Mouse (Mus musculus) heart, adult 2 months (tissue): ENCODE data around the gene Rad50. TPM values are rescaled to one million over a fixed set of nuclear protein-coding genes. Genes with fewer than 3 reads are reported as not detected.

Experiments
- DNase-seq, 2 experiments: peaks; one replicate each; pipeline ENCODE4 v3.0.0; 2021
- H3K27ac ChIP-seq: fragments of 200-600 bp; 2 replicates; pipeline ENCODE4 v1.8.1; 2022
- H3K27me3 ChIP-seq: fragments of 200-500 bp; 2 replicates; pipeline ENCODE4 v1.6.1; 2012; ENCODE audit warnings: mild to moderate bottlenecking, low read length, inconsistent platforms, mixed read lengths; ENCODE audit not compliant: control insufficient read depth, insufficient read depth
- H3K36me3 ChIP-seq: fragments of 200-500 bp; 2 replicates; pipeline ENCODE4 v1.6.1; 2012; ENCODE audit warnings: low read length, inconsistent platforms; ENCODE audit not compliant: control insufficient read depth, insufficient read depth
- H3K4me1 ChIP-seq: fragments of 200-500 bp; 2 replicates; pipeline ENCODE4 v1.6.1; 2011; ENCODE audit warnings: low read length; ENCODE audit not compliant: control insufficient read depth, insufficient read depth
- H3K4me3 ChIP-seq: fragments of 200-600 bp; 2 replicates; pipeline ENCODE4 v1.8.1; 2022
- H3K79me2 ChIP-seq: fragments of 200-500 bp; replicated peaks from 2 replicates; pipeline ENCODE4 v1.6.1; 2012; ENCODE audit warnings: mild to moderate bottlenecking, inconsistent platforms, low read length, moderate library complexity, mixed read lengths; ENCODE audit not compliant: control insufficient read depth, insufficient read depth
- H3K9ac ChIP-seq: fragments of 200-500 bp; 2 replicates; pipeline ENCODE4 v1.6.1; 2012; ENCODE audit warnings: low read depth, mild to moderate bottlenecking, control low read depth, inconsistent platforms, low read length, mixed read lengths
- CTCF ChIP-seq: fragments of 200-600 bp; IDR thresholded peaks from 2 replicates; pipeline ENCODE4 v1.8.1; 2022; ENCODE audit warnings: antibody characterized with exemption, mild to moderate bottlenecking, moderate library complexity
- EP300 ChIP-seq: fragments of 200-500 bp; IDR thresholded peaks from 2 replicates; pipeline ENCODE4 v1.6.1; 2011; ENCODE audit warnings: low read depth, low read length, control low read depth; ENCODE audit not compliant: insufficient read depth
- POLR2A ChIP-seq: fragments of 200-500 bp; IDR thresholded peaks from 2 replicates; pipeline ENCODE4 v1.6.1; 2011; ENCODE audit warnings: mild to moderate bottlenecking, low read depth, low read length, control low read depth; ENCODE audit not compliant: insufficient read depth
- WGBS: fragments of 180-500 bp; shearing (Covaris S2); methylation state at CpG from one replicate; pipeline ENCODE4 v1.1.7; 2018; 5-methylcytosine and 5-hydroxymethylcytosine counted together
- intact Hi-C: fragments of 180-260 bp; cut with DNase I; formaldehyde crosslinking; loops from one replicate; pipeline ENCODE4 v1.15.1; 2025
- polyA plus RNA-seq: library from polyadenylated mRNA; depleted of rRNA; stranded (reverse); fragments of >200 nt; gene quantifications from 2 replicates; pipeline ENCODE4 v1.2.3, GENCODE M21; 2012
- total RNA-seq, 2 experiments: library from RNA; stranded (reverse); gene quantifications; 2 replicates each; pipeline ENCODE4 v1.2.3; 2021

Rad50 gene
- total and polyA plus RNA-seq, 3 experiments: 1.9 to 6.8 (median 6.8) TPM

DNA sequence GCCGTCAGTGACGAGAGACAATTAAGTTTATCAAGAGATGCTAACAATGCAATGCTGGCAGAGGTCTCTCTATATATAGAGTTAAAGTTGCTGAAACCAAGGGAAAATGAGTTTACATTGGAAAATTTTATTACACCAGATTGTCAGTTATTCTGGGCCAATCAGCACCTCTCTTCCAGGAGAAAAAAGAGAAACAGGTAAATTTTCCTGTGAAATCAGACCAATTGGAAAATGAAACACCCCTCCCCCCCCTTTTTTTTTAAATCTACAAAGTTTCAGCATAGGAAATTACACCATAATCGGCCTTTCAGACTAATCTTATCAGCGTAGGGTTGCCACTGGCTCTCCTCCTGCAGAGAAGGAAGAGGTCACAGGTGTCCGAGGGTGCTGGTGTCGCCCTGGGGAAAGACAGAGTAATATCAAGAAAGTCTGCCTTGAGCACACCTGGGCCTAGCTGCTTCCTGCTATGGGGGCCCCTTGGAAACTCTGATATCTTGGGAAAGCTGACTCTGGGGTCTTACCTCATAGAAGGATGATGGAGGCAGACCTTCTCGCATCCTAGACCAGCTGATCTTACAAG lies 88.4 kb downstream of the Rad50 start, which contains the start of gene Il4:
Il4 (minus strand) TSS at position 51 of the 580 bp plus-strand sequence.
- intact Hi-C loops: no loop called here
- no peak for DNase-seq
- Histone ChIP-seq H3K27ac (no peak within 1 kb of the TSS), H3K79me2 (no peaks in the 10 kb centered on the region), H3K27me3 (no peaks in the 10 kb centered on the region), H3K4me3 (no peak within 1 kb of the TSS), H3K4me1 (no peaks in the 10 kb centered on the region), H3K9ac (no peak within 1 kb of the TSS), H3K36me3 (no peaks in the 10 kb centered on the region)
- TF ChIP-seq CTCF (no peak), EP300 (no peak), POLR2A (no peak)
- WGBS: 60% methylated on average over 7 of the region's 7 CpGs

DNA sequence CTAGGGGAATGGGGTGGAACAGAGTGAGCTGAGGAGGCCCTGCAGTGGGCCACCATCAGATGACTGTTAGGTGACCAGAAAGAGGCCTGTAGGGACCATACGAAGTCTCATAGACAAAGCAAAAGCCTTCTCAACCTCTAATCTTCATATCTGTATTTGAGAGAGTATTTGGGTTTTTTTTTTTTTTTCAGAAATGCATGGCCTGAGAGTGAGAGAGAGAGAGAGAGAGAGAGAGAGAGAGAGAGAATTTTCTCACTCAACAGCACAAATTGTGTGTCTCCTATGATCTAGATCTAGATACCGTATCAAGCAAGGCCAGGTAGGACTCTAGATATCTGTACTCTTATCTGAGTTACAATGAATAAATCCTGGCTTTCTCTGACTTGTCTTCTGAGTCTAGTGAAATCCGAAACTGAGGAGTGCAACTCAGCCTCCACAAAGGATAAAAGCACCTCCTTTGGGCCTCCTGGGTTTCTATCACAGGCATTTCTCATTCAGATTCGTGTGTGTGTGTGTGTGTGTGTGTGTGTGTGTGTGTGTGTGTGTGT lies 89.5 kb downstream of the Rad50 start:
- intact Hi-C loops: no loop called here
- Histone ChIP-seq H3K79me2 (no peaks in the 10 kb centered on the region), H3K36me3 (no peaks in the 10 kb centered on the region), H3K27ac (no peak overlapping the region), H3K9ac (no peak overlapping the region), H3K4me1 (no peaks in the 10 kb centered on the region), H3K27me3 (no peaks in the 10 kb centered on the region), H3K4me3 (no peak overlapping the region)
- 67% methylated on average over 4 of the region's 4 CpGs for WGBS
- no peak for DNase-seq
- TF ChIP-seq POLR2A (no peak), EP300 (no peak), CTCF (no peak)

DNA sequence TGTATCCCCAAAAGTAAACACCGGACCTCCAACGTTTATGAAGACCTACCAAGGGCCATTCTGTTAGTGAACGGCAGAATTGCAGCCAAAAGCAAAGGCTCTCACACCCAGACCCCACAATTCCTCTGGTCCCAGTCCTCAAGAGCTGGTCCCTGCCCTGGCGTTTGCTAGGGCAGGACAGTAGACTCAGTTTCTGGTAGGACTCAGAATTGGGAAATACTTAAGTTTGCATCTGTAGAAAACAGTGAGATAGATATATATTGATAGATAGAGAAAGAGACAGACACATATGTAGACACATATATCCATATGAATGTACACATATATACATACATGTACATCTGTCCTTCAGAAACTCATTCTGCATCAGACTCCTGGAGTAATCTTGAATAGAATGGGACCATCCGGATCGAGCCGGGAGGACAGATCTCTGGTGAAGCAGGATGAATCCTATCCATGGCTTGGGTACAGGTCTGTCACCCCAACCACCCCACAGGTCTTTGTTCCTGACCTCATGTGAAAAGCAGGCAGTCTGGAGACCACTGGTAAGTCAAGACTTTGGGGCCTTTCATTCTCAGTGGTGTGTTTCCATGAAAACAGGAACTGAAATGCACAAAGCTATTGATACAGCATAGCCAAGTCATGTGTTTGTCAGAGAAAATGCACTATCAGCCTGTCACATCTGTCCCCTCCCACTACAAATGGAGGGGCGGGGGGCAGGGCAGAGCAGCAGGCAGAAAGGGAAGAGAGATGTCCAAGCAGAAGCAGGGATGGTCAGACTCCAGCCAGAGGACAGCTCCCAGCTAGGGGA lies 90.2 kb downstream of the Rad50 start:
- Histone ChIP-seq H3K4me3 (no peak overlapping the region), H3K4me1 (no peaks in the 10 kb centered on the region), H3K36me3 (no peaks in the 10 kb centered on the region), H3K27me3 (no peaks in the 10 kb centered on the region), H3K79me2 (no peaks in the 10 kb centered on the region), H3K9ac (no peak overlapping the region), H3K27ac (no peak overlapping the region)
- intact Hi-C loops: no loop called here
- WGBS: 76% methylated on average over 8 of the region's 8 CpGs
- peak in 1 of 2 experiments; percentile 15 for DNase-seq
- TF ChIP-seq POLR2A: no peak
- no peak for TF ChIP-seq CTCF
- TF ChIP-seq EP300: no peak

DNA sequence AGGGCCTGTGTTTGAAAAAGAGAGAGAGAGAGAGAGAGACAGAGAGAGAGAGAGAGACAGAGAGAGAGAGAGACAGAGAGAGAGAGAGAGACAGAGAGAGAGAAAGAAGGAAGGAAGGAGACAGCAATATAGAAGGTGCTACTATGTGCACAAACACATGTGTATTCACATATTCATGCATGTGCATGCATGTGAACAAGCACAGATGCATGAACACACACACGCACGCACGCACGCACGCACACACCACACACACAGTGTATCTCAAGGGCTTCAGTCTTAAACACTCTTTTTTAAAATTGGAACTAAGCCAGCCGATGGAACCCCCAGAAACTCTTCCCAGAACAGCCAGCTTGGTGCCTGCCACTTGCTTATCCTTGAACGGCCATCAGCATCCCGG lies 91.5 kb downstream of the Rad50 start:
- H3K4me3 ChIP-seq: no peak overlapping the region
- no peaks in the 10 kb centered on the region for H3K79me2 ChIP-seq
- DNase-seq: no peak
- no peaks in the 10 kb centered on the region for H3K27me3 ChIP-seq
- intact Hi-C loops: no loop called here
- no peaks in the 10 kb centered on the region for H3K4me1 ChIP-seq
- H3K9ac ChIP-seq: no peak overlapping the region
- H3K36me3 ChIP-seq: no peaks in the 10 kb centered on the region
- WGBS: 94% methylated on average over 8 of the region's 8 CpGs
- H3K27ac ChIP-seq: no peak overlapping the region
- TF ChIP-seq CTCF: no peak
- TF ChIP-seq POLR2A: no peak
- no peak for TF ChIP-seq EP300

DNA sequence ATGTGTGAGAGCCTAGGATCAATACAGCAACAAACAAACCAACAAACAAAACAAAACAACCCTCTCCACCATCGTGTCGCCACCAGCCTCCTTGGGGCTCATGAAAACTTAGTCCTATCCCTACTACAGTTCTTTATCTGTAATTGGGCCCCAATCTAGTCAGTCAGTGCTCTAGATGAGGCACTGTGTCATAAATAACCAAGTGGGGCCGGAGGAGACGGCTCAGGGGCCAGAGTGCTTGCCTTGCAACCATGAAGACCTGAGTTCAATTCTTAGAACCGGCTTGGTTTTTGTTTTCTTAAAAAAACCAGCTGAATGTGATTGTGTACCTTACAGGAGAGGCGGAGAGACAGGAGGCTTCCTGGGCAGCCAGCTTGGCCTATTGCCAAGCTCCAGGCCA lies 91.9 kb downstream of the Rad50 start:
- no peak overlapping the region for H3K9ac ChIP-seq
- H3K4me1 ChIP-seq: no peaks in the 10 kb centered on the region
- intact Hi-C loops: no loop called here
- no peaks in the 10 kb centered on the region for H3K36me3 ChIP-seq
- no peak overlapping the region for H3K27ac ChIP-seq
- WGBS: 63% methylated on average over 6 of the region's 6 CpGs
- no peak for DNase-seq
- H3K79me2 ChIP-seq: no peaks in the 10 kb centered on the region
- no peak for TF ChIP-seq CTCF
- no peak for TF ChIP-seq POLR2A
- TF ChIP-seq EP300: no peak
- no peaks in the 10 kb centered on the region for H3K27me3 ChIP-seq
- H3K4me3 ChIP-seq: no peak overlapping the region

DNA sequence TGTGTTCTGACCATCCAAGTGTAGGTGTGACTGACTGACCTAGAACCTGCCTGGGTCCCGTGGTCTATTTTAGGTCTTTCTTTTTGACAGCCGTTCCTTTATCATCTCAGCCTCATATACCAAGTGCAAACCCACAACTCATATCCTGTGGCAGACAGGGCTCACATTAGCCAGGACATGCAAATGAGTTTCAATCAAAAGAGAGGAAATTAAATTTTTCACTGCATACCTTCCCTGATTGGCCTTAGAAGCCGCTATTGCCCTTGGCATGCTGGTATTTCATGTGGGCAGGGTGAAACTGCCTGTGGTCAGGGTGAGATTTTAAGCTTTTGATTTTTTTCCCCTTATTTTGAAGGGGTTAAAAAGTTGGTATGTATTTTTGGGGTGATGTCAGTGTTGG lies 97.4 kb downstream of the Rad50 start:
- 77% methylated on average over 3 of the region's 3 CpGs for WGBS
- no peak for DNase-seq
- no peak overlapping the region for H3K9ac ChIP-seq
- H3K36me3 ChIP-seq: no peaks in the 10 kb centered on the region
- no peaks in the 10 kb centered on the region for H3K4me1 ChIP-seq
- H3K79me2 ChIP-seq: no peaks in the 10 kb centered on the region
- H3K27me3 ChIP-seq: no peaks in the 10 kb centered on the region
- intact Hi-C loops: no loop called here
- H3K27ac ChIP-seq: no peak overlapping the region
- H3K4me3 ChIP-seq: no peak overlapping the region
- TF ChIP-seq EP300 (no peak), CTCF (no peak), POLR2A (no peak)
